25 mouse cellular contexts compared by ENCODE assay signal in the genomic region with DNA sequence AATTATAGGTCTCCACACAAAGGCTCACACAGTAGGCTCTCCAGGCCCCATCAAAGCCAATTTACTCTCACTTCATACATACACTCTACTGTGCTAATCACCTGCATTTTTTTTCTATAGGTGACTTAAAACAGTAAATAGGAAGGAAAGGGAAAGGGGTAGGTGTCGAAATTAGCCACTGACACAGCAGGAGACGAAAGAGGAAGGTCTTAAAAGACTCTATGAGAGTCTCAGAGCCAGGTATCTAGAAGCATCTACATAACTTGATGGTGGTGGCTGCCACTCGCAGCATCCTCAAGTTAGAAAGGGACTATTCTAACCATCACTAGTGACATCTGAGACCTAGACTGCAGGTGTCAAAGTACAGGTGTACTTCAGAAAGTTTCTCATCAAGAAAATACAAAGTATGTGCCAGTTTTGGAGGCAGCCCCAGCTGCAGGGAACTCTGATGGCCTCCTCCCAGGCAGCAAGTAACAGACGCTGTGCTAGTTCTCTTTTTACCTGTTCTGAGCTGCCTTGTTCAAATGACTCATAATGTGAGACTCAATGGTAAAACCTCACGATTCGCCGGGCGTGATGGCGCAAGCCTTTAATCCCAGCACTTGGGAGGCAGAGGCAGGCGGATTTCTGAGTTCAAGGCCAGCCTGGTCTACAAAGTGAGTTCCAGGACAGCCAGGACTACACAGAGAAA. TPM values are rescaled to one million over a fixed set of nuclear protein-coding genes. Genes with fewer than 3 reads are reported as not detected.
A peak's percentile ranks its signal among the peaks of the same experiment; 100 is the strongest.
DNase-seq lines count a peak whose midpoint lies in the region; ATAC-seq and TF ChIP-seq lines count a peak whose summit lies in the region.
"Had no signal": no experiment of that assay in that cellular context is flagged by ENCODE, and none has a peak within 500 bp of the region (broad histone marks: within the 10 kb centered on the region; RNA-seq: fewer than 3 reads in every experiment).

No protein-coding gene starts in this region.

- H3K4me1 ChIP-seq in liver, postnatal 0 days (ENCODE audit: insufficient read depth): no peaks in the 10 kb centered on the region
- no peaks in the 10 kb centered on the region for H3K4me1 ChIP-seq in liver, embryonic 12.5 days
- H3K4me1 ChIP-seq: embryonic facial prominence, embryonic 10.5 days; embryonic facial prominence, embryonic 12.5 days; forebrain, embryonic 13.5 days; forebrain, embryonic 15.5 days had no signal

- TF ChIP-seq EP300 in liver, postnatal 0 days (IDR thresholded peaks at IDR 0.05; ENCODE audit: low read depth): no peak

- no peak for DNase-seq in liver, postnatal 0 days
- DNase-seq in 416B (ENCODE audit: low read depth): peak; percentile 29
- DNase-seq in A20 (ENCODE audit: low read depth, low spot score): peak; percentile 10
- DNase-seq in natural killer cell, adult 2 months (ENCODE audit: low spot score in 2 of 2): no peak
- no peak for DNase-seq in heart, adult 18-20 months
- no peak for DNase-seq in left cerebral cortex, adult 2 months (ENCODE audit: extremely low spot score in 1 of 2, low spot score in 2 of 2)
- DNase-seq: adrenal gland, adult 2 months; adrenal gland, postnatal 10 days; adrenal gland, postnatal 25 days; cerebellum, adult 11-12 months; cerebellum, adult 2 months; cerebellum, adult 9-10 months; cerebellum, postnatal 10 days; cerebellum, postnatal 25 days; forebrain, postnatal 0 days had no signal

- peaks cover 52% of the 10 kb centered on the region for H3K36me3 ChIP-seq in liver, postnatal 0 days (replicated peaks; ENCODE audit: insufficient read depth, low read length)
- H3K36me3 ChIP-seq in liver, embryonic 12.5 days: peaks cover 83% of the 10 kb centered on the region

- 75% methylated on average over 10 of the region's 10 CpGs for WGBS in liver, postnatal 0 days (ENCODE audit: insufficient replicate concordance)
- WGBS in liver, embryonic 12.5 days (ENCODE audit: insufficient replicate concordance): 86% methylated on average over 10 of the region's 10 CpGs

- H3K4me2 ChIP-seq in liver, postnatal 0 days (ENCODE audit: low read depth, low read length): no peak overlapping the region
- no peak overlapping the region for H3K4me2 ChIP-seq in liver, embryonic 12.5 days
- H3K4me2 ChIP-seq: embryonic facial prominence, embryonic 12.5 days; forebrain, embryonic 13.5 days; forebrain, embryonic 15.5 days had no signal

- TF ChIP-seq CTCF in liver, postnatal 0 days (IDR thresholded peaks at IDR 0.05; ENCODE audit: low read depth): no peak
- TF ChIP-seq CTCF in left cerebral cortex, adult 2 months (IDR thresholded peaks at IDR 0.05): no peak

- no peaks in the 10 kb centered on the region for H3K9me3 ChIP-seq in liver, postnatal 0 days (ENCODE audit: low read length)
- H3K9me3 ChIP-seq in liver, embryonic 12.5 days (replicated peaks): no peaks in the 10 kb centered on the region
- H3K9me3 ChIP-seq: embryonic facial prominence, embryonic 10.5 days; embryonic facial prominence, embryonic 12.5 days; forebrain, embryonic 13.5 days; forebrain, embryonic 15.5 days had no signal

- intact Hi-C loops in left cerebral cortex, adult 2 months (cut with DNase I): no loop called here

- no peak overlapping the region for H3K9ac ChIP-seq in liver, postnatal 0 days (replicated peaks)
- H3K9ac ChIP-seq in liver, embryonic 12.5 days: no peak overlapping the region
- H3K9ac ChIP-seq: embryonic facial prominence, embryonic 12.5 days; forebrain, embryonic 13.5 days; forebrain, embryonic 15.5 days; forebrain, postnatal 0 days had no signal

- ATAC-seq in liver, postnatal 0 days: no peak
- no peak for ATAC-seq in liver, embryonic 12.5 days
- ATAC-seq in megakaryocyte, adult 5-6 weeks (ENCODE audit: poor library complexity, severe bottlenecking): peak; percentile 83
- ATAC-seq: forebrain, embryonic 13.5 days; forebrain, embryonic 15.5 days; forebrain, postnatal 0 days had no signal

- H3K4me3 ChIP-seq in liver, postnatal 0 days (ENCODE audit: low read depth, low read length): no peak overlapping the region
- no peak overlapping the region for H3K4me3 ChIP-seq in liver, embryonic 12.5 days
- no peak overlapping the region for H3K4me3 ChIP-seq in left cerebral cortex, adult 2 months
- H3K4me3 ChIP-seq: embryonic facial prominence, embryonic 10.5 days; embryonic facial prominence, embryonic 12.5 days; forebrain, embryonic 13.5 days; forebrain, embryonic 15.5 days had no signal

- no peaks in the 10 kb centered on the region for H3K27me3 ChIP-seq in liver, postnatal 0 days (ENCODE audit: insufficient read depth, low read length)
- H3K27me3 ChIP-seq in liver, embryonic 12.5 days (replicated peaks): no peaks in the 10 kb centered on the region
- H3K27me3 ChIP-seq: embryonic facial prominence, embryonic 12.5 days; forebrain, embryonic 13.5 days; forebrain, embryonic 15.5 days had no signal

- peak overlapping the region; percentile 55 for H3K27ac ChIP-seq in liver, postnatal 0 days (ENCODE audit: low read depth)
- no peak overlapping the region for H3K27ac ChIP-seq in liver, embryonic 12.5 days
- no peak overlapping the region for H3K27ac ChIP-seq in left cerebral cortex, adult 2 months
- H3K27ac ChIP-seq: embryonic facial prominence, embryonic 10.5 days; embryonic facial prominence, embryonic 12.5 days; forebrain, embryonic 13.5 days; forebrain, embryonic 15.5 days had no signal

RNA-seq across cellular contexts. Expression of a gene that starts 9.7 kb away (rescaled TPM):
- polyA plus RNA-seq in liver, postnatal 0 days (2015; fragmentation: Nextera tagmentation; extraction: Ambion mirVana): 547 and 562 TPM in 2 replicates
- polyA plus RNA-seq in liver, embryonic 12.5 days (2016; fragmentation: Nextera tagmentation; extraction: Ambion mirVana): 971 and 1,001 TPM in 2 replicates
- 1,486 and 1,526 TPM in 2 replicates for total RNA-seq in megakaryocyte, adult 5-6 weeks (2015)
- 700 and 725 TPM in 2 replicates for total RNA-seq in megakaryocyte, adult 5-6 weeks (2017)
- total RNA-seq in heart, adult 18-20 months (2021): 100 to 1,000 TPM; 106 to 113 TPM
- 10 to 100 TPM; 87.8 to 99.8 TPM for total RNA-seq in left cerebral cortex, adult 2 months (2021)

RNA-seq across cellular contexts. Expression of a gene that starts 22.6 kb away (rescaled TPM):
- 8.3 and 10.3 TPM in 2 replicates for polyA plus RNA-seq in liver, postnatal 0 days (2015; fragmentation: Nextera tagmentation; extraction: Ambion mirVana)
- 24.5 and 25.6 TPM in 2 replicates for polyA plus RNA-seq in liver, embryonic 12.5 days (2016; fragmentation: Nextera tagmentation; extraction: Ambion mirVana)
- 26.6 and 28.9 TPM in 2 replicates for total RNA-seq in megakaryocyte, adult 5-6 weeks (2015)
- 17.9 and 24.0 TPM in 2 replicates for total RNA-seq in megakaryocyte, adult 5-6 weeks (2017)
- total RNA-seq in heart, adult 18-20 months (2021): 10 to 100 TPM; 29.9 to 31.9 TPM
- total RNA-seq in left cerebral cortex, adult 2 months (2021): 10 to 100 TPM; 61.4 to 62.2 TPM

RNA-seq across cellular contexts. Expression of a gene that starts 40.5 kb away (rescaled TPM):
- 0.87 and 1.1 TPM in 2 replicates for polyA plus RNA-seq in liver, postnatal 0 days (2015; fragmentation: Nextera tagmentation; extraction: Ambion mirVana)
- polyA plus RNA-seq in liver, embryonic 12.5 days (2016; fragmentation: Nextera tagmentation; extraction: Ambion mirVana): 4.2 and 5.8 TPM in 2 replicates
- 4.8 TPM in 2 replicates for total RNA-seq in megakaryocyte, adult 5-6 weeks (2015)
- 30.8 and 36.5 TPM in 2 replicates for total RNA-seq in megakaryocyte, adult 5-6 weeks (2017)
- not detected for total RNA-seq in heart, adult 18-20 months (2021)
- not detected for total RNA-seq in left cerebral cortex, adult 2 months (2021)
- total RNA-seq: adrenal gland, adult 2 months; adrenal gland, postnatal 25 days; MEL had no signal
- polyA plus RNA-seq: adrenal gland, adult 2 months; C2C12; cortical plate, adult 2 months; embryonic facial prominence, embryonic 14.5 days; forebrain, embryonic 15.5 days; forebrain, postnatal 0 days had no signal

Comparison
In these comparisons a context has a peak if more than half of its experiments do, and no peak if none do; other contexts are left out.
1. DNase-seq: peak in 416B (single experiment) and A20 (single experiment); none in liver, postnatal 0 days (single experiment), natural killer cell, adult 2 months (0 of 2), heart, adult 18-20 months (0 of 2) and left cerebral cortex, adult 2 months (0 of 2).
2. RNA of a gene that starts 9.7 kb away (total RNA-seq): 700 to 1,526 TPM in megakaryocyte, adult 5-6 weeks; 106 to 113 TPM in heart, adult 18-20 months and 87.8 to 99.8 TPM in left cerebral cortex, adult 2 months; every median in the first group is over 4 times any median in the second.
3. RNA of a gene that starts 40.5 kb away (total RNA-seq): 4.8 to 36.5 TPM in megakaryocyte, adult 5-6 weeks; not detected in heart, adult 18-20 months and not detected in left cerebral cortex, adult 2 months; every median in the first group is over 4 times any median in the second.